Mouse (Mus musculus) adrenal gland, postnatal 14 days (tissue): ENCODE measurements around the gene Sf3b3. TPM values are rescaled to one million over a fixed set of nuclear protein-coding genes. Genes with fewer than 3 reads are reported as not detected.
"Not testable (repeated sequence)": the region's sequence is repeated elsewhere in the genome, so short reads cannot be mapped to it uniquely, and the experiment has no call there.

Experiments
- DNase-seq: peaks from one replicate; pipeline ENCODE4 v3.0.0; 2021; ENCODE audit warnings: mixed read lengths
- long read RNA-seq, 2 experiments: library from polyadenylated mRNA; stranded (forward); transcript quantifications; one replicate each; pipeline ENCODE4 v2.0.0; 2021
- total RNA-seq: library from RNA; stranded (reverse); gene quantifications from 2 replicates; pipeline ENCODE4 v1.2.3, GENCODE M21; 2021

Sf3b3 gene
- total RNA-seq: 68.2 and 79.1 TPM in 2 replicates
- long read RNA-seq, experiment 1, full-length matches to known transcripts: 57 of 82 reads
- long read RNA-seq, experiment 1, partial matches to known transcripts: 17 of 82 reads
- long read RNA-seq, experiment 1, other reads (novel, unspliced or antisense): 8 of 82 reads
- long read RNA-seq, experiment 2, full-length matches to known transcripts: 44 of 70 reads
- long read RNA-seq, experiment 2, partial matches to known transcripts: 9 of 70 reads
- long read RNA-seq, experiment 2, other reads (novel, unspliced or antisense): 17 of 70 reads

DNA sequence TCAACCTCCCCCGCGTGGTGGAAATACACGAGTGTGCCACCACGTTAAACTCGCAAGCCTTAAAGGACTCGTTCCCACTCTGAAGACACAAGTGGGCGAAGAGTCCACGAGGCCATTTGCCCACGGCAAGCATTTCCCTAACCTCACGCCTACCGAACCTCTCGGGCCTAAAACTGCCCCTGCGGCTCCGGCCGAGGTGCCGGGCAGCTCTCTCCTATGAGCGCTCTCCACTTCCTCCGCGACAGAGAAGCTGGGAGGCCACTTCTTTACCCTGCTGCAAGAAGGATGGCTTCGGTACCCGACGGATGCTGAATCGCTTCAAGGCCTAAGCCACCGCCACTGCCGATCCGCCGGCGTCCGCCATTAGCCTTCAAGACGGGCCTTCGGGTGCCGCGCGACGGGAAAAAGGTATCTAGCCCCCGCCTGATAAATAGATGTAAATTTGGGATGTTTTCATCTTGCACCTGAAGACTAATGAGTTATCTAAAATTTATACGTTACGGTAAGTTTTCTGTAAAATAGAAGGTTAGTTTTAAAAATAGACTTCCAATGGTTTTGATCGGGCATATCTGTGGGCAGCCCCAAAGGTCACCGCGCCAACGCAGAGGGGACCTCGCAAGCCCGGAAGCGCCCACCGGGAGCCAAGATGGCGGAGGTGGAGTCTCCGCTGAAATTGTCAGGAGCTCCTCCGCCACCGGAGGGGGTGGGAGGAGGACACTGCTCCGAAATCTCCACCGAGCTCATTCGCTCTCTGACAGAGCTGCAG is at the start of gene Sf3b3, which contains the start of gene Cog4:
TSS of gene Sf3b3 (minus strand) at position 383 of the 766 bp plus-strand sequence.
TSS of gene Cog4 (plus strand) at position 196 of the 766 bp plus-strand sequence.
- peak; percentile 91 for DNase-seq

DNA sequence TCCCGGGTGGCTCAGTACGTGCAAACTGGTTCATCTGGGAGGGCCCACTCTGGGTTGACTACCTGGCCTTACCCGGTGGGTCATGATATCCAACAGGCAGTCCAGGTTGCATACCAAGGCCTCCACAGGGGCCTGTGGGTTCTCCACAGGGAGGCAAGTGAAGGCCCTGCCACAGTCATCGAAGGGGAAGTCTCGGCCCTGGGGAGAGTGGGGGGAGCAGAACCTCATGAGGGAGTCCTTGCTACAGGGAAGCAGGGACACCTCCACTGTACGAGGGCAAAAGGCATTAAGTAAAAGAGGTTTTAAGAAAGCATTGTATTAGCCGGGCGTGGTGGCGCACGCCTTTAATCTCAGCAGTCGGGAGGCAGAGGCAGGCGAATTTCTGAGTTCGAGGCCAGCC is 49.2 kb upstream of the Sf3b3 start:
- DNase-seq: no peak

DNA sequence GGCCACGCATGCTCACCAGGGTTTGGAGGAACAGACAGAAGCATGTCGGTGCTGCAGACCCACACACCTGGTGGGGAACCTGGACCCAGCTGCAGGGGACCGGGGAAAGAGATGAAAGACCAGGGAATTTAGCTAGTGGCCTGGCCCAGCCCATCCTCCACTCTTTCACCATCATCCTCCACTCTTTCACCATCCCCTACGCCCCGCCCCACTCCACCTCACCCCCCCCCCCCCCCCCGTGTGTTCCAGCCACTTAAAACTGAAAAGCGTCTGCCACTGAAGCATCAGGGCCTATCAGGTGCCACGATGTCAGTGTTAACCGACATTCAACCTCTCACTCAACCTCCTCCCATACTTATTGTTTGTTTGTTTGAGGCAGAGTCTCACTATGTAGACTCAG is 48.7 kb upstream of the Sf3b3 start:
- DNase-seq: no peak

DNA sequence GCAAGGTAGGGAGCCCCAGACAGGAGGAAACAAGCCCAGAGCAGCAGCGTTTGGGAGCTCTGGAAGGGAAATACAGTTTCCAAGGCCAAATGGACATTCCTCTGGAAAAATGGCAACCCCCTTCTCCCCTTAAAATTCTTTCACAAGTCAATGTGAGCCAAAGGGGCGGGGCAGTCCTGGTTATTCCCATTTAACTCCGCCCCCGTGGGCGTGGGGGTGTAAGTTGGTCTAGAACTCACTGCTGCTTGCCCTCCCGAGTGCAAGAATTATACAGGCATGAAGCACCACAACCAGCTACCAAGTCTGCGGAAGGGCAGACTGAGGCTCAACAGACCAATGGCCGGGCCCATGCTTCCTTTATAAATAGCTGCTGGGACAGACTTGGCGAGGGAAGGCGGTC is 48.3 kb upstream of the Sf3b3 start:
- DNase-seq: no peak

- no peak for DNase-seq
Observed at GRCm38 (mm10) chr8:110892913-110893312, 46.3 kb upstream of the Sf3b3 start.

GRCm38 (mm10) chr8:110892040-110892439 is 45.5 kb upstream of the Sf3b3 start:
- no peak for DNase-seq

DNA sequence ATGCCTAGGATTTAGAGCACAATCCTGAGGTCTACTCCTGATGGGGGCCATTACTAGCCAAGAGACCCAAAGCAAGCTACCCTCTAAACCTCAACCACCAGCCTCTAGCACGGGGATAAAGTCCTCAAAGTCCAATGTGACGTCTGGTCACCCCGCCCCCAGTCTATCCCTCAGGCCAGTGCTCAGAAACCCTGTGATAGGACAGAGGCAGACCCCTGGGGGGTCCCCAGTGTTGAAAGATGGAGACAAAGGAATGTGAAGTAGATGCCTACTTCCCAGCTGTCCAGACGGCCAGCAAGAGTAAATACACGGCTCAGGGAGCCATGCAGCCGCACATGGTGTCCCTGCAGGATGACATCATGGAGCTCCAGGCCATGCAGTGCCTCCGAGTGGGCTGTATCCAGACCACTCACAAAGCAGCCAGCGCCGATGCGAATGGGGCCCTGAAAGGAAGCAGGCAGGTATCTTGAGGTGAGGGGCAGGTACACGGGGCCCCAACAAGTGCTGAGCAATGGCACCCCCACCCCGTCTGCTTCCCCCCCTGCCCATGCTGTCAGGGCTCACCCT is 43.4 kb upstream of the Sf3b3 start:
- DNase-seq: no peak

- DNase-seq: peak; percentile 22
Observed at GRCm38 (mm10) chr8:110888860-110889259, 42.3 kb upstream of the Sf3b3 start.

GRCm38 (mm10) chr8:110888441-110888840 is 41.9 kb upstream of the Sf3b3 start:
- DNase-seq: no peak

DNA sequence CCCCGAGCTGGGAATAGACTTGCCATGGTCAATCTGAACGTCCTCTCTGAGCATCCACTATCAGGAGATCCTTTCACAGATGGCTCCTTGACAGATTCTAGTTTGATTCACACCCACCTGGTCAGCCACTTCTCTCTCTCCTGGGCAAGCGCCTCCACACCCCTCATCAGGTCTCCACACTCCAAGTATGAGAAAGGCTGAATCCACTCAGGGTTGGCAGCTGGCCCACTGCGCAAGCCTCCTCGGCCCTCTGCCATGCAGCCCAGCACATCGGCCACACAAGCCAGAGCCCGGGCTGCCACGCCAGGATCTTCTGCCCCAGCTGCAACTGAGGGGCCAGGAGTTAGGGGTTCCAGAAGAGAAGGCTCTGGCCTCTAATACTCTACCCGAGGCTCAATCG is 41.0 kb upstream of the Sf3b3 start:
- peak; percentile 50 for DNase-seq

DNA sequence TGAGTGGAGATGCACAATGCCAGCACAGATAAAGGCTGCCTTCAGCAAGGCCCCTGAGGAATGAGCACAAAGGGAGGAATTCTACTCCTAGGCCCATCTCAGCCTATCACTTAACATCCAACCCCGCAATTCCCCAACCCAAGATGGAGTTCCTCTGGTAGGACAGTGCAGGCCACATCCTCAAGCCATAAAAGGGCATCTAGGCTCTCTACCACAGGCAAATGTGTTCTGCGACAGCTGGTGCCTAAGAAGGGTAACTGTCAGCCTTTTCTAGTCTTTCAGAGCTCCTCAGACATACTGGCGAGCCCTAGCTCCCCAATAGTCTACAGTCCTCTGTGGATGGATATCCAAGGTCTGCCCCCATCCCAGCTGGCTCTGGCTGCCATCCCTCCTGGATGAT is 40.0 kb upstream of the Sf3b3 start:
- DNase-seq: no peak

- DNase-seq: no peak
Observed at GRCm38 (mm10) chr8:110883824-110884223, 37.2 kb upstream of the Sf3b3 start.

- no peak for DNase-seq
Observed at GRCm38 (mm10) chr8:110881741-110882310, 35.2 kb upstream of the Sf3b3 start.

GRCm38 (mm10) chr8:110877862-110878261 is 31.3 kb upstream of the Sf3b3 start:
- DNase-seq: no peak

- no peak for DNase-seq
Observed at GRCm38 (mm10) chr8:110870501-110870900, 23.9 kb upstream of the Sf3b3 start.

DNA sequence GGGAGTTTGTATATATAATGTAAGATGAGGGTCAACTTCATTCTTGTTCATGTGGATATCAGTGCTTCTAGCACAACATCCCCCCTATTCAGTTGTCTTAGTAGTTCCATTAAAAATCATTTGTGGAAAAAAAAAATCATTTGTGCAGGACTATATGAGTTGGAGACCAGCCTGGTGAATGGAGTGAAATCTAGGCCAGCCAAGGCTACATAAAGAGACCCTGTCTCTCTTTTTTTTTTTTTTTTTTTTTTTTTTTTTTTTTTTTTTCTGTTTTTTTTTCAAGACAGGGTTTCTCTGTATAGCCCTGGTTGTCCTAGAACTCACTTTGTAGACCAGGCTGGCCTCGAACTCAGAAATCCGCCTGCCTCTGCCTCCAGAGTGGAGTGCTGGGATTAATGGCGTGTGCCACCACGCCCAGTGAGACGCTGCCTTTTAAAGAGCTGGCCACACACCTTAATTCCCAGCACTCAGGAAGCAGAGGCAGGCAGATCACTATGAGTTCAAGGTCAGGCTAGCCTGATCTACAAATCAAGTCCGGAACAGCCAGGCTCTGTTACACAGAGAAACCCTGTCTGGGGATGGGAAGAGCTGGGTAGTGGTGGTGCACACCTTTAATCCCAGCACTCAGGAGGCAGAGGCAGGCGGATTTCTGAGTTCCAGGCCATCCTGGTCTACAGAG is 14.9 kb upstream of the Sf3b3 start:
- DNase-seq: not testable (repeated sequence)

GRCm38 (mm10) chr8:110859651-110860501 is 13.3 kb upstream of the Sf3b3 start:
- no peak for DNase-seq

DNA sequence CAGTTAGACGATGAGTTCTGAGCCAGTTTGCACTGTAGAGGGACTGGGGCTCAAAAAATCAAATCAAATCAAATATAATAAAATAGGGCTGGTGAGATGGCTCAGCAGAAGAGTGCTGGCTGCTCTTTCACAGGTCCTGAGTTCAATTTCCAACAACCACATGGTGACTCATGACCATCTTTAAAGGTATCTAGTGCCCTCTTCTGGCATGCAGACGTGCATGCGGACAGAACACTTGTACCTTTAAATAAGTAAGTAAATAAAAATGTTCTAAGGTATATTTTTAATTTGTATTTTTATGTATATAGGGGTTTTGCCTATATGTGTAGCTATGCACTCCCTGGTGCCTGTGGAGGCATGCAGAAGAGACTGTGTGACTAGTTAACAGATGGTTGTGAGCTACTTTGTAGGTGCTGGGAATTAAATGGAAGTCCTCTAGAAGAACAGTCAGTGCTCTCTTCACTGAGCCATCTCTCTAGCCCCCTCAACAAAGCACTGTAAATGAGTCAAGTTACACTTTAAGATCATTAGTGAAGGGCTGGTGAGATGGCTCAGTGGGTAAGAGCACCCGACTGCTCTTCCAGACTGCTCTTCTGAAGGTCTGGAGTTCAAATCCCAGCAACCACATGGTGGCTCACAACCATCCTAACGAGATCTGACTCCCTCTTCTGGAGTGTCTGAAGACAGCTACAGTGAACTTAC is 10.3 kb upstream of the Sf3b3 start:
- DNase-seq: no peak

- DNase-seq: not testable (repeated sequence)
Observed at GRCm38 (mm10) chr8:110856073-110856472, 9.5 kb upstream of the Sf3b3 start.

DNA sequence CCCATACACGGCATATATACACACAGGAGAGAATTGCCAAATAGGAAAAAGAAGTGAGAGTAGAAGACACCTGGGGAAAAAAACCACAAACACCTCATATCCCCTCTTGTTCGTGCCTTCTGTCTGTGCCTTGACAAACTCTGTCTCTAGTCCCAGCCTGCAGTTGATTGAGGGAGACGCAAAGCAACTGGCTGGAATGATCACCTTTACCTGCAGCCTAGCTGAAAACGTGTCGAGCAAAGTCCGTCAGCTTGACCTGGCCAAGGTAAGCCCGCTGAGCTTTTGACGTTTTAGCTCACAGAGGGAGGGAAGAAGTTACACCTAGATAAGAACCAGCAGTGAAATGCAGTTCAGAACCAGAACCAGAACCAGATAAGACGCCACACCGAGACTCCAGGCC is 4.6 kb upstream of the Sf3b3 start:
- no peak for DNase-seq
